Mouse (Mus musculus): ENCODE measurements around the gene Trim67.

DNA sequence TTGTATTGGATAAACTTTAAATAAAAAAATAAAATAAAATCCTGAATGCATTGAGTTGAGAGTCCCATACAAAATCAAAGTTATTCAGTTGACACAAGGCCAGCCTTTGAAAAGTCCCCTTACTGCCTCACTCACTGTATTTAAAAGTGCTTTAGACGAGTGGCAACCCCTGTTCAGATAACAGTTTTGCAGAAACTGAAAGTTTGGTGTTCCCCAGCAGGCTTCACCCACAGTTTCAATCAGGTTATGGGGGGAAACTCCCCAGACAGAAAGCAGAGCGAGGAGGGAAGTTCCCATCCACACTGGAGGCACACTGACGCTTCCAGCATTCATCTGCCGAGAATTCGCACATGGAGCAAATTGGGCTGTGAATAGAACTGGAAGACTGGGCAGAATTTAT lies 36.3 kb upstream of the Trim67 start:
- TF ChIP-seq CTCF (IDR thresholded peaks at IDR 0.05; ENCODE audit: insufficient read depth, low read length), result no peak
- TF ChIP-seq POLR2A (IDR thresholded peaks at IDR 0.05; ENCODE audit: borderline replicate concordance, extremely low read depth, low read depth, low read length), result no peak

All from lung, adult 2 months (tissue).